Mouse (Mus musculus) CH12.LX (cell line): ENCODE results near the gene Tmc7. TPM values are rescaled to one million over a fixed set of nuclear protein-coding genes. Genes with fewer than 3 reads are reported as not detected.

Experiments
- DNase-seq: peaks from one replicate; pipeline ENCODE4 v3.0.0-alpha.2; 2013; ENCODE audit errors: extremely low read depth
- H3K27ac ChIP-seq: 2 replicates; pipeline ENCODE4 v1.5.1; 2012; ENCODE audit warnings: low read depth, mild to moderate bottlenecking, control low read depth, moderate library complexity; ENCODE audit not compliant: insufficient read depth
- H3K27me3 ChIP-seq: replicated peaks from 2 replicates; pipeline ENCODE3; 2012; ENCODE audit warnings: inconsistent platforms
- H3K36me3 ChIP-seq, 2 experiments: replicated peaks in 1 of 2; 2 replicates each; pipeline versions ENCODE3 to v1.6.1; 2012; ENCODE audit warnings: inconsistent platforms in 1 of 2, low read length in 1 of 2, mild to moderate bottlenecking in 1 of 2, mixed read lengths in 1 of 2, moderate library complexity in 1 of 2; ENCODE audit not compliant: control insufficient read depth in 1 of 2, insufficient read depth in 1 of 2
- H3K4me1 ChIP-seq, 2 experiments: 2 replicates each; pipeline ENCODE4 v1.6.1; 2012; ENCODE audit warnings: inconsistent platforms in 1 of 2, moderate library complexity in 1 of 2; ENCODE audit not compliant: insufficient read depth in 2 of 2, control insufficient read depth in 1 of 2
- H3K4me2 ChIP-seq: 2 replicates; pipeline ENCODE4 v1.6.1; 2012; ENCODE audit warnings: low read depth, mild to moderate bottlenecking, control low read depth; ENCODE audit not compliant: poor library complexity, insufficient read depth, severe bottlenecking
- H3K4me3 ChIP-seq, 3 experiments: fragments of 150-350 bp in 1 of 3; sonication (generic) in 1 of 3; replicated peaks in 1 of 3; 2 replicates each; pipeline versions ENCODE3 to v1.5.1; 2011 to 2012; ENCODE audit warnings: low read depth in 2 of 3, low read length in 2 of 3, mild to moderate bottlenecking in 2 of 3, moderate library complexity in 2 of 3, control low read depth in 1 of 3, improper control_type of control experiment in 1 of 3, inconsistent platforms in 1 of 3, mixed read lengths in 1 of 3; ENCODE audit not compliant: poor library complexity in 1 of 3
- H3K79me2 ChIP-seq: replicated peaks from 2 replicates; pipeline ENCODE4 v1.6.1; 2012; ENCODE audit warnings: mild to moderate bottlenecking, moderate library complexity; ENCODE audit not compliant: control insufficient read depth, poor library complexity, insufficient read depth, severe bottlenecking; ENCODE audit errors: extremely low read depth
- H3K9ac ChIP-seq: 2 replicates; pipeline ENCODE4 v1.6.1; 2012; ENCODE audit warnings: low read depth, mild to moderate bottlenecking, control low read depth, moderate library complexity; ENCODE audit not compliant: insufficient read depth
- H3K9me3 ChIP-seq: replicated peaks from 2 replicates; pipeline ENCODE3; 2012; ENCODE audit warnings: low read length, inconsistent platforms, mixed read lengths
- CTCF ChIP-seq, 2 experiments: IDR thresholded peaks in 1 of 2; conservative IDR thresholded peaks in 1 of 2; 2 replicates each; pipeline ENCODE4 v1.5.1; 2011 to 2012; ENCODE audit warnings: low read depth in 2 of 2, low read length in 2 of 2, improper control_type of control experiment in 1 of 2, inconsistent platforms in 1 of 2, mild to moderate bottlenecking in 1 of 2, moderate library complexity in 1 of 2
- EP300 ChIP-seq: IDR thresholded peaks from 2 replicates; pipeline ENCODE4 v1.6.1; 2011; ENCODE audit warnings: low read length, improper control_type of control experiment
- ETS1 ChIP-seq: conservative IDR thresholded peaks from 2 replicates; pipeline ENCODE4 v1.6.1; 2012; ENCODE audit warnings: low read depth, mild to moderate bottlenecking, inconsistent platforms, low read length, improper control_type of control experiment, moderate library complexity
- GABPA ChIP-seq: IDR thresholded peaks from 2 replicates; pipeline ENCODE4 v1.6.1; 2012; ENCODE audit warnings: low read depth, low read length, improper control_type of control experiment, inconsistent platforms; ENCODE audit not compliant: insufficient replicate concordance
- HCFC1 ChIP-seq: IDR thresholded peaks from 2 replicates; pipeline ENCODE4 v1.6.1; 2012; ENCODE audit warnings: low read depth, mild to moderate bottlenecking, inconsistent platforms, low read length, improper control_type of control experiment
- MXI1 ChIP-seq: IDR thresholded peaks from 2 replicates; pipeline ENCODE4 v1.6.1; 2011; ENCODE audit warnings: mild to moderate bottlenecking, low read depth, low read length, improper control_type of control experiment
- NRF1 ChIP-seq: IDR thresholded peaks from 2 replicates; pipeline ENCODE4 v1.6.1; 2014; ENCODE audit warnings: low read depth, mild to moderate bottlenecking, inconsistent platforms, low read length, improper control_type of control experiment, moderate library complexity
- POLR2AphosphoS2 ChIP-seq: IDR thresholded peaks from 2 replicates; pipeline ENCODE4 v1.6.1; 2011; ENCODE audit warnings: low read depth, low read length, improper control_type of control experiment
- RAD21 ChIP-seq: IDR thresholded peaks from 2 replicates; pipeline ENCODE4 v1.6.1; 2011; ENCODE audit warnings: low read depth, mild to moderate bottlenecking, low read length, improper control_type of control experiment, moderate library complexity
- RCOR1 ChIP-seq: conservative IDR thresholded peaks from 2 replicates; pipeline ENCODE4 v1.6.1; 2012; ENCODE audit warnings: low read depth, mild to moderate bottlenecking, inconsistent platforms, low read length, improper control_type of control experiment
- TCF12 ChIP-seq: IDR thresholded peaks from 2 replicates; pipeline ENCODE4 v1.6.1; 2014; ENCODE audit warnings: low read depth, mild to moderate bottlenecking, inconsistent platforms, low read length, improper control_type of control experiment
- UBTF ChIP-seq: IDR thresholded peaks from 2 replicates; pipeline ENCODE4 v1.6.1; 2012; ENCODE audit warnings: low read depth, mild to moderate bottlenecking, inconsistent platforms, low read length, improper control_type of control experiment, moderate library complexity
- USF2 ChIP-seq: conservative IDR thresholded peaks from 2 replicates; pipeline ENCODE4 v1.6.1; 2011; ENCODE audit warnings: low read depth, low read length, improper control_type of control experiment
- ZC3H11A ChIP-seq: IDR thresholded peaks from 2 replicates; pipeline ENCODE4 v1.6.1; 2012; ENCODE audit warnings: low read depth, mild to moderate bottlenecking, inconsistent platforms, low read length, improper control_type of control experiment
- ZKSCAN1 ChIP-seq: IDR thresholded peaks from 2 replicates; pipeline ENCODE4 v1.6.1; 2012; ENCODE audit warnings: low read depth, inconsistent platforms, low read length, improper control_type of control experiment, borderline replicate concordance
- dilution Hi-C: fragments of 300-500 bp; cut with MboI; formaldehyde crosslinking; loops from 2 replicates; pipeline ENCODE4 v1.14.3; 2020; ENCODE audit warnings: low sequenced_read_pairs; ENCODE audit not compliant: extremely low pct_unique_long_range_greater_than_20kb, extremely low pct_ligation_motif_present
- in situ Hi-C: fragments of 300-500 bp; cut with MboI; formaldehyde crosslinking; loops from 3 replicates; pipeline ENCODE4 v1.14.3; 2019; ENCODE audit warnings: low sequenced_read_pairs, low pct_ligation_motif_present, low pct_unique_long_range_greater_than_20kb, mixed read lengths
- polyA plus RNA-seq: library from polyadenylated mRNA; unstranded; fragments of >175 nt; gene quantifications from 2 replicates; pipeline ENCODE4 v1.2.1, GENCODE M21; 2012; ENCODE audit warnings: low read depth; ENCODE audit not compliant: insufficient read length
- total RNA-seq, 2 experiments: library from RNA; depleted of rRNA; stranded (reverse); fragments of 300-350 nt in 1 of 2; fragments of >200 nt in 1 of 2; gene quantifications; 2 replicates each; pipeline ENCODE4 v1.2.3; 2012 to 2014

The Tmc7 gene
- total and polyA plus RNA-seq, 3 experiments = 0.13 TPM; not detected in 2

GRCm38 (mm10) chr7:118579938-118580337, 4.6 kb downstream of the Tmc7 start:
- Histone ChIP-seq H3K4me2 (no peak overlapping the region), H3K4me1 (peaks cover 0 to 27% of the 10 kb centered on the region in 2 experiments; a peak in 3 of 4 replicates), H3K4me3 (no peak overlapping the region), H3K27ac (no peak overlapping the region), H3K9me3 (peaks cover 11% of the 10 kb centered on the region), H3K9ac (no peak overlapping the region), H3K79me2 (no peaks in the 10 kb centered on the region), H3K27me3 (peaks cover 13% of the 10 kb centered on the region), H3K36me3 (no peaks in the 10 kb centered on the region)
- no peak for DNase-seq
- in situ Hi-C loops (no loop called here), dilution Hi-C loops (no loop called here)
- TF ChIP-seq NRF1 (no peak), HCFC1 (no peak), RCOR1 (no peak), USF2 (no peak), CTCF (conservative IDR thresholded peaks at IDR 0.05 in 1 of 2, IDR thresholded peaks at IDR 0.05 in 1 of 2; ENCODE audit: low read depth in 2 of 2, low read length in 2 of 2) (no peak), GABPA (no peak), UBTF (no peak), TCF12 (no peak), POLR2AphosphoS2 (no peak), MXI1 (no peak), EP300 (no peak), ZC3H11A (no peak), RAD21 (no peak)

GRCm38 (mm10) chr7:118578269-118578668, 6.3 kb downstream of the Tmc7 start:
- in situ Hi-C loops = no loop called here
- H3K9me3 ChIP-seq = peaks cover 8% of the 10 kb centered on the region
- TF ChIP-seq GABPA (no peak), ZKSCAN1 (no peak), MXI1 (no peak), ETS1 (no peak)
- no peaks in the 10 kb centered on the region for H3K36me3 ChIP-seq
- no peak overlapping the region for H3K4me3 ChIP-seq
- H3K4me1 ChIP-seq = peaks cover 0 to 27% of the 10 kb centered on the region in 2 experiments; a peak in 2 of 4 replicates
- DNase-seq = no peak
- dilution Hi-C loops = no loop called here
- no peak overlapping the region for H3K27ac ChIP-seq
- H3K4me2 ChIP-seq = no peak overlapping the region
- H3K9ac ChIP-seq = no peak overlapping the region
- peaks cover 9% of the 10 kb centered on the region for H3K27me3 ChIP-seq
- no peaks in the 10 kb centered on the region for H3K79me2 ChIP-seq
